Mouse (Mus musculus): ENCODE data around the gene Scyl1. TPM values are rescaled to one million over a fixed set of nuclear protein-coding genes. Genes with fewer than 3 reads are reported as not detected.
"Not testable (repeated sequence)": the region's sequence is repeated elsewhere in the genome, so short reads cannot be mapped to it uniquely, and the experiment has no call there.

Gene Scyl1
- 10 to 100 TPM; 55.1 to 67.8 TPM for total RNA-seq (2021)
- long read RNA-seq, experiment 1, transcript Scyl1-210 (17 exons, 2,731 nt), result major isoform, 73 of 115 reads
- long read RNA-seq, experiment 1, transcript Scyl1-209 (17 exons, 2,395 nt), result minor isoform, 11 of 115 reads
- long read RNA-seq, experiment 1, partial matches to known transcripts, result 16 of 115 reads
- long read RNA-seq, experiment 1, other reads (novel, unspliced or antisense), result 11 of 115 reads
- long read RNA-seq, experiment 2, transcript Scyl1-209 (17 exons, 2,395 nt), result minor isoform, 5 of 35 reads
- long read RNA-seq, experiment 2, transcript Scyl1-210 (17 exons, 2,731 nt), result major isoform, 19 of 35 reads
- long read RNA-seq, experiment 2, partial matches to known transcripts, result 7 of 35 reads
- long read RNA-seq, experiment 2, other reads (novel, unspliced or antisense), result 1 of 35 reads

GRCm38 (mm10) chr19:5770925-5771860 is at the start of gene Scyl1:
Gene Scyl1, minus strand, starts transcription at chr19:5771419.
- peak; percentile 96 to 99 for DNase-seq

DNA sequence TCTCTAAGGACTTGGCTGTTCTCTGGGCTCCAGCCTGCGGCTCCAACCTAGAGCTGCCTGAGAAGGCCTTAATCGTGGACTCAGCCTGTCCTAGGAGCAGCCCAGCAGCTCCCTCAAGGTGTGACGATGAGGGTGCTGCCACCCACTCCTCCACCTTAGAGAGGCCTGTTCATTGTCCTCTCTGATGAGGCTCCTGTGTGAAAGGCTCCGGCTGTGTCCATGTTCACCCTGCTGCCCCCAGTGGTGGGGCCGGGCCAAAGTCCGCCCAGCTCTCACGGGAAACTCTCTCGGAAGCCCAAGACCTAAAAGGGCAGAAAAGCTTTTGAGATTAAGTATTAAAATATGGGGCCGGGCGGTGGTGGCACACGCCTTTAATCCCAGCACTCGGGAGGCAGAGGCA is 48.3 kb upstream of the Scyl1 start:
- DNase-seq, result peak; percentile 78 to 79

- no peak for DNase-seq
Measured at GRCm38 (mm10) chr19:5818590-5818977, 47.4 kb upstream of the Scyl1 start.

GRCm38 (mm10) chr19:5817703-5818589 is 46.7 kb upstream of the Scyl1 start:
- DNase-seq, result peak; percentile 93 to 95

GRCm38 (mm10) chr19:5815928-5816327 is 44.7 kb upstream of the Scyl1 start:
- no peak for DNase-seq

GRCm38 (mm10) chr19:5815010-5815409 is 43.8 kb upstream of the Scyl1 start:
- no peak for DNase-seq

DNA sequence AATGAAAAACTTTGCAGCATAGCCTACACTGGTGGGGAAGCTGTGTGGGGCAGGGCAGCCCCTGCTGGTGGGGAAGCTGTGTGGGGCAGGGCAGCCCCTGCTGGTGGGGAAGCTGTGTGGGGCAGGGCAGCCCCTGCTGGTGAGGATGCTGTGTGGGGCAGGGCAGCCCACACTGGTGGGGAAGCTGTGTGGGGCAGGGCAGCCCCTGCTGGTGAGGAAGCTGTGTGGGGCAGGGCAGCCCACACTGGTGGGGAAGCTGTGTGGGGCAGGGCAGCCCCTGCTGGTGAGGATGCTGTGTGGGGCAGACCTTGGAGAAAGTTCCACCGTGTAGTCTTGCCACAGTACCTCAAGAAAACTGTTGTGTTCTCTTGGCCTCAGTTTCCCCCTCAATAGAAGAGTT is 42.8 kb upstream of the Scyl1 start:
- DNase-seq, result not testable (repeated sequence)

DNA sequence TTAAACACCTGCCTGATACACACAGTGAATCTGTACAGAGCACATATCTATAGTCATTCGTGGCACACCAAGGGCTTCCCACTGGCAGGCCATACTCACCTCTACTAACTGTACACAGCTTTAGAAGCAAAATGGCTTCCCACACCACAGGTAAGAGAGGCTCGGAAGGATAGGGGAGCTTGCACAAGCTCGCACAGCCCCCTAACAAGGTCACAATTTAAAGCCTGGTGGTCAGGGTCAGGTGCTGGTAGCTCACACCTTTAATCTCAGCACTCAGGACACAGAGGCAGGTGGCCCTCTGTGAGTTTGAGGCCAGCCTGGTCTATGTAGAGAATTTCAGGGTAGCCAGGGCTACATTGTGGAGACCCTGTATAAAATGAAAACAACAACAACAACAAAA is 42.3 kb upstream of the Scyl1 start:
- no peak for DNase-seq

GRCm38 (mm10) chr19:5811771-5812504 is 40.7 kb upstream of the Scyl1 start:
- DNase-seq, result peak; percentile 85 to 96

DNA sequence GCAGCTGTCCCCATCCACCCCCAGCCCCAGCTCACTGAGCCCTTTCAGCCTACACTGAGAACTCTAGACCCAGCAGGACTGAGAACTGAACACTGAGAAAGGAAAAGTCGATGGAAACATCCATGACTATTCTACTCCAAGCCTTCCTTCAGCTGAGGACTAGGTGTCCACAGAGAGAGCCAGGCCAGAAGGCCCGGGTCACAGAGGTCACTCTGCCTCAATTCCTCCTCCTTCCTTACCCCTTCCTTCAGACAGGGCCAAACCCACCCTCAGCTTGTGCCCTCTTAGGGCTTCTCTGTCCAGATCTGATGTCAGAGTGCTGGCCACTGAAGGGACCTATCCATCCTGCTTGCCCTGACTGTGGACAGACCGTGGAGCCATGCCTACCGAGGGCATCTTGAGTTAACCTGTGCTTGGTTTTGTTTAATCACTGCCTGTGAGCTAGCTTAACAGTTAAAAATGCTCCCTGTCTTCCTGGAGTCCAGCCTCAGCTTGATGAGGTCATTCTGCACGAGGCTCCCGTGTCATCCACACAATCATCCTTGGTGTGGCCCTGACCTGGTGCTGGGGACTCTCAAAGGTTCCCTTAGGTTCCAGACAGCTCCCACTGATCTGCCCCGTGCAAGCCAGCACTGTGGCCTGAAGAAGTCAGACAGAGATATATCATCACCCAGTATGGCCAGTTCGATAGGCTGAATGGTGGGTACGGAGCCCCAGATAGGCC is 39.8 kb upstream of the Scyl1 start:
- peak in 1 of 2 experiments; percentile 60 for DNase-seq

DNA sequence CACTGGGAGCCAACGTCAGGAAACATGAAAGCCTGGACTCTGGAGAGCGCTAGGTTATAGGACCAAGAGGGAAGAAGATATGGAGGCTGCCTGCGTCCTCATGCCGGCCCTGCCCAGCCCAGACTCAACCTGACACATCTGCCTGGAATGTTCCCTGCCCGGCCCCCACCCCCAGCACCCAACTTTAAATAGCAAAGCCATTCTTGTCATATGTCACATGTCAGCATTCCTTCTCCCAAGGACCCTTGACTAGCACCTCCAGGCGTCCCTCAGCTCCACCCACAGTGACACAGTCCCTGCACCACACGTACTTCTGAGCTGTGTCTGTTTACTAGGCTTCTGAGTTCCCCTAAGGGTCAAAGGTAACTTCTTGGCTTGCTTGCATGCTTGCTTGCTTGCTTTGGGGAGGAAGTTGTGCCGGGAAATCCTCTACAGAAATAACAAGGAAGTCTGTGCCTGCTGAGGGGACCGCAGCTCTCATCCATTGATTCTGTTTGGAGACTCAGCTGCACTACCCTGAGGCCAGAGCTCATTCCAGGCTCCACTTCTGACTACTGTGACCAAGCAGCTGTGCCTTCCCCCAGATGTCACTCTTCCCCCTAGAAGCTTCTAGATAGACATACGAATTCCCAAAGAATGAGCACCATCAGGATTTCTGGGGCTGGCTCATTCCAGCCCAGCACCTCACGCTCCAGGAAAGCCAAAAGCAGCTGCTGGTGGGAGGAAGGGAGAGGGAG is 39.1 kb upstream of the Scyl1 start:
- peak; percentile 79 to 83 for DNase-seq

GRCm38 (mm10) chr19:5809712-5810089 is 38.5 kb upstream of the Scyl1 start:
- peak in 1 of 2 experiments; percentile 49 for DNase-seq

GRCm38 (mm10) chr19:5808955-5809711 is 37.9 kb upstream of the Scyl1 start:
- no peak for DNase-seq

- DNase-seq, result no peak
Measured at GRCm38 (mm10) chr19:5807740-5808139, 36.5 kb upstream of the Scyl1 start.

DNA sequence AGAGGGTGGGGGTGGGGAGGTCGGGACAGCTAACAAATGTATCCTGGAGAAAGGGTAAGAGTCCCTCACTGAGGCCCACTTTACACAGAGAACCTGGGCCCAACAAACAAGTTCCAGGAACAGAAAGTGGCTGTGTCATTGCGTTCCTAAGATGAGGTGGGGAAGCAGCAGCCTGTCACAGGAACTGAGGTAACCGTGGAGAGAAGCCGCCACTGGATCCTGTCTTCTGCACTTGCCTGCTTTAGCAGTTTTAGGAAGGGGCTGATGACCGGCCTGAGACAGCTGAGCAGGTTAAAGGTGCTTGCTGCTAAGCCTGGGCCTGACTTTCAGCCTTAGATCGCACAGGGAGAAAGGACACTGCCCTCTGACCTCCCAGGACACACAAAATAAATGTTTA is 35.6 kb upstream of the Scyl1 start:
- DNase-seq, result peak in 1 of 2 experiments; percentile 64

DNA sequence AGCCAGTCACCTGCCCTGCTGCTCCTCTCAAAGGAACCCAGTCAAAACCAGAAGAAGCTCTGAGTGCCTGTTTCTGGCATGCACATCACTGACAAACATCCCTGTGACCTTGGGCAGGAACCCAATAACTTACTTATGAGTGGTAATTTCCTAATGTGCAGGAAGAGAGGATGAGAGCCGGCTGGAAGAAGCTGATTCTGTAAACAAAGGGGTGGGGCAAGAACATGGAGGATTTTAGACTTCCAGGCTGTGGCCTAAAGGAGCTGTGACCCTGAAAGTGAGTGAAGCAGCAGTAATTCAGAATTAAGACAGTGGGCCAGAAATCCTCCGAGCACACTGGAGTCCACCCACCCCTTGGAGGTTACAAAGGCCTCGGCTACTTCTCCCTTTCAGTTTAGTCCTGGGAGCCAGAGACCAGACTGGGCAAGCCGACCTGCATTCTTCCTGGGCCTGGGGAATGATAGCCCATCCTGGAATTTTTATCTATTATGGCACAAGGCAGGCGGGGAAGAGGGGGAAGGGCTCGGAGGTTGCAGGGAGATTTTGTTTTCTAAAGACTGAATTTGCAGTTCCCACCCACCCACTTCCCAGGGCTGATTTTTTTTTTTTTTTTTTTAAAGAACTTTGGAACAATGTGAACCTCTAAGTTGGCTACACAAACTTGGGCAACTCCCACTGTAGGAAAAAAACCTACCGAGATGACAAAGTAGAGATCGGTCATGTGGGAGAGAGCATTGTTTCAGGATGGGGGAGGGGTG is 35.0 kb upstream of the Scyl1 start:
- peak; percentile 78 to 82 for DNase-seq

- DNase-seq, result peak in 1 of 2 experiments; percentile 58
Measured at GRCm38 (mm10) chr19:5804371-5804899, 33.2 kb upstream of the Scyl1 start.

GRCm38 (mm10) chr19:5803881-5804279 is 32.7 kb upstream of the Scyl1 start:
- DNase-seq, result no peak

All from heart, adult 18-20 months (tissue).